Mouse (Mus musculus): ENCODE results near the gene Cab39.

GRCm38 (mm10) chr1:85850851-85851250 is 57.6 kb downstream of the Cab39 start:
- TF ChIP-seq CTCF (IDR thresholded peaks at IDR 0.05) (no peak), POLR2A (IDR thresholded peaks at IDR 0.05; ENCODE audit: insufficient read depth, low read depth, low read length) (no peak), EP300 (IDR thresholded peaks at IDR 0.05; ENCODE audit: insufficient read depth, low read depth, low read length) (no peak)

Data from heart, adult 2 months (tissue).